Mouse (Mus musculus): ENCODE measurements around the gene Nell1. TPM values are rescaled to one million over a fixed set of nuclear protein-coding genes. Genes with fewer than 3 reads are reported as not detected.

Gene Nell1
- polyA plus RNA-seq, 1 experiment from 2014 or later = 21.2 TPM

GRCm38 (mm10) chr7:50501562-50501961, 526.9 kb downstream of the Nell1 start:
- WGBS = 80% methylated on average over 4 of the region's 4 CpGs
- H3K9ac ChIP-seq = no peak overlapping the region
- no peak overlapping the region for H3K4me3 ChIP-seq
- no peaks in the 10 kb centered on the region for H3K9me3 ChIP-seq
- H3K27ac ChIP-seq (replicated peaks) = peak overlapping the region; percentile 52; the same call in 1 of the 2 replicates
- no peak for ATAC-seq (ENCODE audit: low read depth)
- no peaks in the 10 kb centered on the region for H3K27me3 ChIP-seq
- H3K4me2 ChIP-seq = no peak overlapping the region
- H3K4me1 ChIP-seq (replicated peaks) = no peaks in the 10 kb centered on the region
- H3K36me3 ChIP-seq = no peaks in the 10 kb centered on the region

- H3K4me1 ChIP-seq (replicated peaks) = no peaks in the 10 kb centered on the region
- ATAC-seq (ENCODE audit: low read depth) = no peak
- no peak overlapping the region for H3K9ac ChIP-seq
Measured at GRCm38 (mm10) chr7:50507047-50507446, 532.4 kb downstream of the Nell1 start.

GRCm38 (mm10) chr7:50514830-50515229, 540.2 kb downstream of the Nell1 start:
- Histone ChIP-seq H3K4me2 (no peak overlapping the region), H3K27ac (replicated peaks) (no peak overlapping the region), H3K36me3 (no peaks in the 10 kb centered on the region), H3K9ac (no peak overlapping the region), H3K4me3 (no peak overlapping the region), H3K27me3 (no peaks in the 10 kb centered on the region), H3K4me1 (replicated peaks) (no peaks in the 10 kb centered on the region), H3K9me3 (no peaks in the 10 kb centered on the region)
- no peak for ATAC-seq (ENCODE audit: low read depth)
- WGBS = 49% methylated on average over 3 of the region's 3 CpGs

More at GRCm38 (mm10) chr7:50507047-50507446, 532.4 kb downstream of the Nell1 start:
- Histone ChIP-seq H3K4me2 (no peak overlapping the region), H3K27ac (replicated peaks) (no peak overlapping the region), H3K4me3 (no peak overlapping the region), H3K36me3 (no peaks in the 10 kb centered on the region), H3K27me3 (no peaks in the 10 kb centered on the region), H3K9me3 (no peaks in the 10 kb centered on the region)

- no peaks in the 10 kb centered on the region for H3K36me3 ChIP-seq
- no peak overlapping the region for H3K27ac ChIP-seq (replicated peaks)
- 91% methylated on average over 3 of the region's 3 CpGs for WGBS
- H3K9me3 ChIP-seq = no peaks in the 10 kb centered on the region
- no peaks in the 10 kb centered on the region for H3K27me3 ChIP-seq
- H3K4me1 ChIP-seq (replicated peaks) = no peaks in the 10 kb centered on the region
- no peak for ATAC-seq (ENCODE audit: low read depth)
- no peak overlapping the region for H3K4me3 ChIP-seq
- H3K9ac ChIP-seq = no peak overlapping the region
- no peak overlapping the region for H3K4me2 ChIP-seq
Measured at GRCm38 (mm10) chr7:50516681-50517080, 542.0 kb downstream of the Nell1 start.

GRCm38 (mm10) chr7:50543373-50543772, 568.7 kb downstream of the Nell1 start:
- H3K27ac ChIP-seq (replicated peaks) = no peak overlapping the region
- WGBS = 54% methylated on average over 5 of the region's 5 CpGs
- H3K9me3 ChIP-seq = no peaks in the 10 kb centered on the region
- no peak overlapping the region for H3K9ac ChIP-seq
- no peaks in the 10 kb centered on the region; the same call in 1 of the 2 replicates for H3K4me1 ChIP-seq (replicated peaks)
- no peak overlapping the region for H3K4me2 ChIP-seq
- no peaks in the 10 kb centered on the region for H3K27me3 ChIP-seq
- ATAC-seq (ENCODE audit: low read depth) = no peak
- no peaks in the 10 kb centered on the region for H3K36me3 ChIP-seq
- H3K4me3 ChIP-seq = no peak overlapping the region

- no peaks in the 10 kb centered on the region for H3K9me3 ChIP-seq
- H3K36me3 ChIP-seq = no peaks in the 10 kb centered on the region
- no peak overlapping the region for H3K27ac ChIP-seq (replicated peaks)
- H3K27me3 ChIP-seq = no peaks in the 10 kb centered on the region
- no peak overlapping the region for H3K9ac ChIP-seq
- no peak overlapping the region for H3K4me3 ChIP-seq
- WGBS = 81% methylated on average over 3 of the region's 3 CpGs
- no peak overlapping the region for H3K4me2 ChIP-seq
- ATAC-seq (ENCODE audit: low read depth) = no peak
- H3K4me1 ChIP-seq (replicated peaks) = no peaks in the 10 kb centered on the region; the same call in 1 of the 2 replicates
Measured at GRCm38 (mm10) chr7:50549572-50549971, 574.9 kb downstream of the Nell1 start.

GRCm38 (mm10) chr7:50551426-50551825, 576.8 kb downstream of the Nell1 start:
- Histone ChIP-seq H3K9ac (no peak overlapping the region), H3K4me3 (no peak overlapping the region), H3K27me3 (no peaks in the 10 kb centered on the region), H3K27ac (replicated peaks) (no peak overlapping the region), H3K4me1 (replicated peaks) (no peaks in the 10 kb centered on the region), H3K4me2 (no peak overlapping the region), H3K9me3 (no peaks in the 10 kb centered on the region), H3K36me3 (no peaks in the 10 kb centered on the region)
- ATAC-seq (ENCODE audit: low read depth) = no peak
- WGBS = 79% methylated on average over 4 of the region's 4 CpGs

GRCm38 (mm10) chr7:50562708-50563107, 588.0 kb downstream of the Nell1 start:
- Histone ChIP-seq H3K9ac (no peak overlapping the region), H3K36me3 (no peaks in the 10 kb centered on the region), H3K4me1 (replicated peaks) (no peaks in the 10 kb centered on the region), H3K4me3 (no peak overlapping the region), H3K27ac (replicated peaks) (no peak overlapping the region), H3K9me3 (no peaks in the 10 kb centered on the region), H3K4me2 (no peak overlapping the region), H3K27me3 (no peaks in the 10 kb centered on the region)
- ATAC-seq (ENCODE audit: low read depth) = no peak
- 80% methylated on average over 3 of the region's 3 CpGs for WGBS

- H3K36me3 ChIP-seq = no peaks in the 10 kb centered on the region
- no peak overlapping the region for H3K27ac ChIP-seq (replicated peaks)
- no peak overlapping the region for H3K9ac ChIP-seq
- H3K4me2 ChIP-seq = no peak overlapping the region
- WGBS = 52% methylated on average over 7 of the region's 7 CpGs
- H3K27me3 ChIP-seq = no peaks in the 10 kb centered on the region
- no peaks in the 10 kb centered on the region for H3K9me3 ChIP-seq
- no peaks in the 10 kb centered on the region for H3K4me1 ChIP-seq (replicated peaks)
- H3K4me3 ChIP-seq = no peak overlapping the region
- no peak for ATAC-seq (ENCODE audit: low read depth)
Measured at GRCm38 (mm10) chr7:50573841-50574240, 599.2 kb downstream of the Nell1 start.

GRCm38 (mm10) chr7:50588642-50589424, 614.2 kb downstream of the Nell1 start:
- Histone ChIP-seq H3K4me1 (replicated peaks) (no peaks in the 10 kb centered on the region), H3K27ac (replicated peaks) (no peak overlapping the region), H3K36me3 (no peaks in the 10 kb centered on the region), H3K9me3 (no peaks in the 10 kb centered on the region), H3K27me3 (no peaks in the 10 kb centered on the region), H3K4me2 (no peak overlapping the region), H3K4me3 (no peak overlapping the region), H3K9ac (no peak overlapping the region)
- no peak for ATAC-seq (ENCODE audit: low read depth)
- 74% methylated on average over 8 of the region's 8 CpGs for WGBS

GRCm38 (mm10) chr7:50598890-50599289, 624.2 kb downstream of the Nell1 start, which contains the start of gene 4933405O20Rik:
TSS of gene 4933405O20Rik (plus strand) at chr7:50599190.
- H3K9ac ChIP-seq = no peak within 1 kb of the TSS
- H3K4me3 ChIP-seq = no peak within 1 kb of the TSS
- 79% methylated on average over 3 of the region's 3 CpGs for WGBS
- H3K27ac ChIP-seq (replicated peaks) = no peak within 1 kb of the TSS
- H3K9me3 ChIP-seq = no peaks in the 10 kb centered on the region
- H3K36me3 ChIP-seq = no peaks in the 10 kb centered on the region
- ATAC-seq (ENCODE audit: low read depth) = no peak
- H3K4me1 ChIP-seq (replicated peaks) = no peaks in the 10 kb centered on the region
- H3K27me3 ChIP-seq = no peaks in the 10 kb centered on the region
- H3K4me2 ChIP-seq = no peak within 1 kb of the TSS

- no peaks in the 10 kb centered on the region for H3K36me3 ChIP-seq
- no peaks in the 10 kb centered on the region for H3K4me1 ChIP-seq (replicated peaks)
- WGBS = 73% methylated on average over 2 of the region's 2 CpGs
- ATAC-seq (ENCODE audit: low read depth) = no peak
- no peaks in the 10 kb centered on the region for H3K9me3 ChIP-seq
- H3K27ac ChIP-seq (replicated peaks) = no peak overlapping the region
- no peaks in the 10 kb centered on the region for H3K27me3 ChIP-seq
- H3K9ac ChIP-seq = no peak overlapping the region
- no peak overlapping the region for H3K4me3 ChIP-seq
- no peak overlapping the region for H3K4me2 ChIP-seq
Measured at GRCm38 (mm10) chr7:50614101-50614500, 639.4 kb downstream of the Nell1 start.

GRCm38 (mm10) chr7:50629186-50629585, 654.5 kb downstream of the Nell1 start:
- no peak overlapping the region for H3K4me3 ChIP-seq
- no peaks in the 10 kb centered on the region for H3K9me3 ChIP-seq
- no peaks in the 10 kb centered on the region for H3K27me3 ChIP-seq
- no peaks in the 10 kb centered on the region for H3K4me1 ChIP-seq (replicated peaks)
- ATAC-seq (ENCODE audit: low read depth) = no peak
- H3K36me3 ChIP-seq = no peaks in the 10 kb centered on the region
- 70% methylated on average over 3 of the region's 3 CpGs for WGBS
- H3K27ac ChIP-seq (replicated peaks) = no peak overlapping the region
- H3K4me2 ChIP-seq = no peak overlapping the region
- no peak overlapping the region for H3K9ac ChIP-seq

Measured in neural tube, embryonic 13.5 days (tissue).